Mouse (Mus musculus) embryo, embryonic 11.5 days (tissue): ENCODE measurements around the gene Mtus2.

Experiments used
- DNase-seq: peaks from one replicate; pipeline ENCODE4 v3.0.0-alpha.2; 2012; ENCODE audit warnings: low read depth, low spot score

Mtus2 gene

GRCm38 (mm10) chr5:148342061-148342741 lies 385.1 kb downstream of the Mtus2 start:
- no peak for DNase-seq

DNA sequence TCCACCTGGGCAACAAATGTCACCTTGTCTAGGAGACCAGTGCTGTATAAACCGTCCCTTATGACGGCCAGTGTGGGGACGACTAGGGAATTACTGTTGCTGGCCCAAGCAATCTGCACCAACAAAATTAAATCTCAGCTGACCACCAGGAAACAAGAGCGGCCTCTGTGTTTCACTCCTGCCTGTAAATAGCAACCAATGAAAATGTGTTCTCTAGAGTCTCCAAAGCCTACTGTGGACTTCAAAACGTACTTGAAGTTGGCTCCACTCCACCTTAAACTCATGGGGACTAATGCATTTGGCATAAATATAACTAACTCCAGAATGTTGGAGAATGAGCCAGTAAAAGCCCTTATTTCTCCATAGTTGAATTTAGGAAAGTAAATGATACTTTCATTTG lies 387.3 kb downstream of the Mtus2 start:
- no peak for DNase-seq

DNA sequence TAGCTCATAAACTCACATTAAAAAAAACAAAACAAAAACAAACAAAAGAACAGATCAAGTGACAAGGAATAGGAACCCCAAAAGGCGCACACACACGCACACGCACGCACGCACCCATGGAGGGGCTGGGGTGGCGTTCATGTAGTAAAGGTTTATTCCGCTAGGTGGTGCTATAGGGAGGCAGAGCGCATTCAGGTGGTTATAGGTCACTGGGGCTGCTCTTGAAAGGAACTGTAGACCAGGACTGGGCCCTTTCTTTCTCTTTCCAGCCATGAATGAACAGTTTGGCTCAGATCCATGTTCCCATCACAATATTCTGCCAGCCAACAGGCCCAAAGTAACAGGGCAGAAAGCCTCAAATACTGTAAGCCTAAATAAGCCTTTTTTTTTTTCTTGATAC lies 389.4 kb downstream of the Mtus2 start:
- DNase-seq: no peak

GRCm38 (mm10) chr5:148348153-148348552 lies 391.0 kb downstream of the Mtus2 start:
- DNase-seq: no peak

GRCm38 (mm10) chr5:148349327-148350011 lies 392.3 kb downstream of the Mtus2 start:
- DNase-seq: peak; percentile 55

DNA sequence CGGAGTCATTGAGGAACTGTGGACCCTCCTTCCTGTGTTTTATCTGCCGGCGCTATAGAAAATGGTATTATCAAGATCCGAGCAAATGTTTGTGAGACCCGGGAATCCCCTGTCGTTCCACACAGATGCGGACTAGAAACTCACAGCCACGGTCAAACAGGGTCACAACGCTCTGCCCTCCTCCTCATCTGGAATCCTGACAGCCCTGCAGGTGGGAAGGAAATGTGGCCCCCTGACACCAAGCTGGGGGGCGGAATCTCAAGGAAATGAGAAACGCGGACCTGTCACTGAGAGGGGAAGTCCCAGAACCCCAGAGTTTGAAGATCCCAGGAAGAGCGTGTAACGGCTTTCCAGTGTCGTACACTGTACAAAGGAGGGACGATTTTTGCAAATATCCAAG lies 396.3 kb downstream of the Mtus2 start:
- no peak for DNase-seq

- DNase-seq: no peak
Measured at GRCm38 (mm10) chr5:148354536-148354935, 397.4 kb downstream of the Mtus2 start.

DNA sequence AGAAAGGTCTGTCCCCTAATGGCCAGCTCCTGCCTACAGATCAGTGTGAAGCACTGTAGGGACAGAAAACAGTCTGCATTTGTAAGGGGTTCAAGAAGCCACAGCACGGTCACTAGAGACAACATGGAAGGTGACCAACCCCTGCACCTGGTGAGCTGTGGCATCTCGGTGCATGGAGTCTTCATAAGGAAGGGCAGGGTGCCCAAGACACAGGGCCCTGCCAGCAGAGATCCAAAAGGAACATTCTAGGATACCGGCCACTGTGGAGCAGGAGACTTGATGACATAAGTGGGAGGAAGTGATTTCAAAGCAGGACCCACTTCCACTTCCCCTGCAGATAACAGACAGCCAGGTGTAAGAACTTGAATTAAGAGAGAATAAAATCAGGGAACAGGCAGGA lies 398.7 kb downstream of the Mtus2 start:
- no peak for DNase-seq

DNA sequence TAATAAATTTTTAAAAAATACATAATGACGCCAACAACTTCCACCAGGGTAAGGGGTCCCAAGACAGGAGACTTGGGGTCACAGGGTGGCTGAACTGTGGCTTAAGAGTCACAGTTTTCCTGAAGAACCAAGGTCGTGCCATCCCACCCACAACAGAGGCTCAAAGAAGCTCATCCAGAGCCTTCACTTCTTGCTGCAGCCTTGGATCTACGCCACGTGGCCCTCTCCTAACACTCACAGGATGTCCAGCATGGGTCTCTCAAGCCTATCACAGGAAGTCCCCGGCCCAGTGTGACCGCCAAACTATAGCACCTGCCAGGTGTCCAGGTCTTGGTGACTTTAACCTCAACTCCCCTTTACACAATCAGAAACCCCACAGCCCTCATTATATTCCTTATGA lies 400.0 kb downstream of the Mtus2 start:
- DNase-seq: no peak

- DNase-seq: no peak
Measured at GRCm38 (mm10) chr5:148359131-148359530, 402.0 kb downstream of the Mtus2 start.

- DNase-seq: no peak
Measured at GRCm38 (mm10) chr5:148360922-148361758, 404.0 kb downstream of the Mtus2 start.

DNA sequence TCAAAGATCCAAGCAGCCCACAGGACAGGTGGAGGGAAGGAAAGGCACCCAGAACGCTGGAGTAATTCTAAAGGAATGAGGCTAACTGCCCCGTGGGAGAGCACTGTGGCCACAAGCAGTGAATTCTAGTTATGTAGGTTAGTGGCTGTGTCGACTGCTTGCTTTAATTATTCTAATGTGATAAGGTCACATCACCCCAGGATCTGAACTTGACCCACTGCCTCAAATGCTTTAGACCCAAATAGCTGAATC lies 404.6 kb downstream of the Mtus2 start:
- no peak for DNase-seq

DNA sequence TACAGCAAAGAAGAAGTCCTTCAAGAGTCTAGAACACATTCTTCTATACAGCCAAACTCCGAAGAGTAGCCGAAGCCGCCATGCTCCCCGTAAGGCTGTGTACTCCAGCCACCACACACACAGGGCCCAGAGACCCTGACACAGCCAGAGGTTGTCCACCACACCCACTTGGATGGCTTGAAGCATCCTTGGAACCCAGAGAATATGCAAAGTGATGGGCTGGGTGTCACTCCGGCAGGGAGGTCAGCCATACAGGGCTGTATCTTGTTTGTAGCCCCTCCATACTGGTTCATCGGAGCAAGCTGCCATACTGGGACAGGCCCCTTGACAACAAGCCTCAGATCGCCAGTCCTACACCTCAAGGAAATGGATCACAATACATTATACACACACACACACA lies 405.2 kb downstream of the Mtus2 start:
- no peak for DNase-seq

DNA sequence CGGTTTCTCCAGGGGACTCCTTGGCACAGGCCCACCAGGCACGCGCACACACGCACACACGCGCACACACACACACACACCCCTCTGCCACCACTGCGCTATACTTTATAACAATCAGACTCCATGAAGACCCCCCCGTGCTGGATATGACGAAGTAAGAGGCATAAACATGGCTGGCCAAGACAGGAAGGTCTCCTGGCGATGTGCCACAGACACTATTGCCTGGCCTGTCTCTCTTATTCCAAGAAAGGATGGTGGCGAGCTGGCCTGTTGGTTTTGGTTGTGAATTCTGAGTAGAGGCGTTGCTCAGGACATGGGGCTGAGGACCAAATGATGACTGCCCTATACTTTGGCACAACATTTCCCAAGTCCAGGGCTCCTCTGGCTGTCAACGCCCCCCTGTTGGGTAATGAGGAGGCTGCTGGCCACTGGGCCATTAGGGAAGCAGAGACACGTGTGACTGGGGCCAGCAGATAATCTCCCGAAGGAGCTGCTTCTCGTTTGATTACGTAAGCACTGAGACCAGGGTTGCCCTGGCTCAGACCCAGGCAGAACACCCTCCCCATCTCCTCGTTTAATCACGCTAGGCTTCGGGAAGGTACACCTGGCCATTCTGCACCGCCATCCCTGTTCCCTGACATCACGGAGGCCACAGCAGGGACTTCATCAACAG lies 406.5 kb downstream of the Mtus2 start:
- no peak for DNase-seq
